Mouse (Mus musculus) stomach, postnatal 0 days (tissue): ENCODE measurements around the gene Samd4b.

Experiments used
- CTCF ChIP-seq: IDR thresholded peaks from 2 replicates; pipeline ENCODE4 v1.5.1; 2016; ENCODE audit warnings: antibody characterized with exemption, low read depth, mild to moderate bottlenecking, moderate library complexity
- EP300 ChIP-seq: optimal IDR thresholded peaks from 2 replicates; pipeline ENCODE3; 2016; ENCODE audit warnings: antibody characterized with exemption

DNA sequence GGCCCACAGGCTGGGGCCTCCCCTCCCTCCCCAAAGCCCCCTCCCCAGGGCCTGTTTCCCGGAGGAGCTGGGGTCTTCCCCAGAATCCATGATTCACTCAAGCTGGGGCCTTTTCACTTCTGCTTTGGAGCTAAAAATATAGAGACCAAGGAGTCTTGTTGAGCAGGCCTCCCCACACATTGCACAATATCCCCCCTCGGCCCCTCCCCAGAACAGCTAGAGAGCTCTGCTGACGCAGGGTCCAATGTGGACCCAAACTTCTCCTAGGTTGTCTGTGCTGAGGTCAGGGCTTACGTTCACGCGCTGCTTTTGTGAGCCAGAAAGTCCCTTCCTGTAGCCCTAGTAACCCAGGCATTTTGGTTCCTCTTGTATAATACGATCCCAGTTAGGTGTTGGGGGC, 211.9 kb downstream of the Samd4b start:
- TF ChIP-seq CTCF (no peak), EP300 (no peak)
